Mouse (Mus musculus): ENCODE results near the gene Gm29427.

DNA sequence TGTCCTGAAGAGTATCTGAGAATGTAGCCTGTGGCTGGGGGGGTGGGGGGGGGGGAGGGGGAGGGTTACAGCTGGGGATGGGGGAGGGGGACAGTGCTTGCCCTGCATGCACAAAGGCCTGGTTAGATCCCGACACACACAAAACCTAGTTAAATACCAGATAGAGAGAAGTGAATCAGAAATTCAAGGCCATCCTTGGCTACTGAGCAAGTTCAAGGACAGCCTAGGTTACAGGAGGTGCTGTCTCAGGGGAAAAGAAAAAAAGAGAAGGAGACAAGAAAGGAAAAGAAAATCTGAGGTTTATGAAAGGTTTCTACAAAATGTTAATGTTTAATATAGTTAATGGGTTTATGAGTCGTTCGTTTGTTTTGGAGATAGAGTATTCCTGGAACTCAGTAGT is 24.0 kb upstream of the Gm29427 start:
- TF ChIP-seq CTCF (IDR thresholded peaks at IDR 0.05; ENCODE audit: insufficient read depth, low read depth, low read length), result no peak
- no peak for TF ChIP-seq POLR2A (IDR thresholded peaks at IDR 0.05; ENCODE audit: insufficient read depth, low read depth, low read length)

Data from olfactory bulb, adult 2 months (tissue).